Mouse (Mus musculus) left cerebral cortex, postnatal 4 days (tissue): ENCODE measurements around the gene Dnah7b. TPM values are rescaled to one million over a fixed set of nuclear protein-coding genes. Genes with fewer than 3 reads are reported as not detected.
A peak's percentile ranks its signal among the peaks of the same experiment; 100 is the strongest.
"Not testable (repeated sequence)": the region's sequence is repeated elsewhere in the genome, so short reads cannot be mapped to it uniquely, and the experiment has no call there.

ENCODE experiments used
- DNase-seq: peaks from one replicate; pipeline ENCODE4 v3.0.0-alpha.2; 2022
- intact Hi-C: fragments of 180-260 bp; cut with DNase I; formaldehyde crosslinking; loops from one replicate; pipeline ENCODE4 v1.15.1; 2025
- total RNA-seq, 2 experiments: library from RNA; stranded (reverse); gene quantifications; 2 replicates each; pipeline ENCODE4 v1.2.3; 2021

Gene Dnah7b
- 1 to 10 TPM; 2.0 to 3.0 TPM for total RNA-seq

GRCm38 (mm10) chr1:46066015-46066414, at the start of gene Dnah7b:
Gene Dnah7b, plus strand, starts transcription at chr1:46066315.
- intact Hi-C loops = loop anchor here (10.0 kb wide), 1 partner anchor 349 kb away; no protein-coding TSS in a partner anchor
- DNase-seq = no peak

- intact Hi-C loops = no loop called here
- peak; percentile 34 for DNase-seq
Measured at GRCm38 (mm10) chr1:46018382-46018977, 47.6 kb upstream of the Dnah7b start.

GRCm38 (mm10) chr1:46022262-46022661, 43.9 kb upstream of the Dnah7b start:
- peak; percentile 7 for DNase-seq
- intact Hi-C loops = loop anchor here (2.0 kb wide), 1 partner anchor 205 kb away; no protein-coding TSS in a partner anchor

GRCm38 (mm10) chr1:46031993-46032555, 34.0 kb upstream of the Dnah7b start:
- DNase-seq = no peak
- intact Hi-C loops = no loop called here

- DNase-seq = no peak
- intact Hi-C loops = no loop called here
Measured at GRCm38 (mm10) chr1:46048188-46048587, 17.9 kb upstream of the Dnah7b start.

- intact Hi-C loops = loop anchor here (10.0 kb wide), 1 partner anchor 348 kb away; no protein-coding TSS in a partner anchor
- peak; percentile 70 for DNase-seq
Measured at GRCm38 (mm10) chr1:46066484-46067251, 553 bp downstream of the Dnah7b start.

GRCm38 (mm10) chr1:46068787-46069186, 2.7 kb downstream of the Dnah7b start:
- not testable (repeated sequence) for DNase-seq

GRCm38 (mm10) chr1:46077891-46078290, 11.8 kb downstream of the Dnah7b start:
- intact Hi-C loops = no loop called here
- no peak for DNase-seq

More at GRCm38 (mm10) chr1:46068787-46069186, 2.7 kb downstream of the Dnah7b start:
- intact Hi-C loops = loop anchor here (10.0 kb wide), 1 partner anchor 346 kb away; no protein-coding TSS in a partner anchor

- intact Hi-C loops = no loop called here
- DNase-seq = no peak
Measured at GRCm38 (mm10) chr1:46100484-46100883, 34.4 kb downstream of the Dnah7b start.

- intact Hi-C loops = not testable (repeated sequence)
- DNase-seq = peak; percentile 29
Measured at GRCm38 (mm10) chr1:46112606-46113005, 46.5 kb downstream of the Dnah7b start.

GRCm38 (mm10) chr1:46117179-46117578, 51.1 kb downstream of the Dnah7b start:
- intact Hi-C loops, DNase-seq: not testable (repeated sequence)

GRCm38 (mm10) chr1:46128058-46128457, 61.9 kb downstream of the Dnah7b start:
- intact Hi-C loops = no loop called here
- DNase-seq = no peak

- intact Hi-C loops, DNase-seq: not testable (repeated sequence)
Measured at GRCm38 (mm10) chr1:46196835-46197234, 130.7 kb downstream of the Dnah7b start.

- intact Hi-C loops, DNase-seq: not testable (repeated sequence)
Measured at GRCm38 (mm10) chr1:46201169-46201568, 135.1 kb downstream of the Dnah7b start.

GRCm38 (mm10) chr1:46210014-46210588, 144.0 kb downstream of the Dnah7b start:
- intact Hi-C loops, DNase-seq: not testable (repeated sequence)

GRCm38 (mm10) chr1:46222704-46223103, 156.6 kb downstream of the Dnah7b start:
- DNase-seq, intact Hi-C loops: not testable (repeated sequence)

- DNase-seq, intact Hi-C loops: not testable (repeated sequence)
Measured at GRCm38 (mm10) chr1:46226136-46226535, 160.0 kb downstream of the Dnah7b start.

- intact Hi-C loops = not testable (repeated sequence)
Measured at GRCm38 (mm10) chr1:46268841-46269240, 202.7 kb downstream of the Dnah7b start.

GRCm38 (mm10) chr1:46271927-46272326, 205.8 kb downstream of the Dnah7b start:
- intact Hi-C loops = no loop called here
- DNase-seq = no peak

More at GRCm38 (mm10) chr1:46268841-46269240, 202.7 kb downstream of the Dnah7b start:
- DNase-seq = not testable (repeated sequence)

GRCm38 (mm10) chr1:46278057-46278910, 212.2 kb downstream of the Dnah7b start:
- intact Hi-C loops, DNase-seq: not testable (repeated sequence)
